Mouse (Mus musculus) kidney, postnatal 0 days (tissue): ENCODE measurements at regions not wholly inside any gene's neighbourhood (a gene's known extent, or its start where the extent isn't known, plus 50 kb on each side); places are given as distances from the start of the nearest gene placed in this dataset.
A peak's percentile ranks its signal among the peaks of the same experiment; 100 is the strongest.

ENCODE experiments used
- ATAC-seq: fragments of 200-750 bp; cut with Nextera tagmentation; replicated peaks from 2 replicates; pipeline ENCODE4 v1.8.0; 2017; ENCODE audit warnings: low read depth, moderate number of reproducible peaks, moderate TSS enrichment, moderate library complexity; ENCODE audit not compliant: low FRiP score
- DNase-seq: peaks from one replicate; pipeline ENCODE4 v3.0.0-alpha.2; 2016; ENCODE audit warnings: low spot score
- H3K27ac ChIP-seq: fragments of 300-500 bp; sonication (generic); 2 replicates; pipeline ENCODE4 v1.5.1; 2014; ENCODE audit warnings: mild to moderate bottlenecking
- H3K27me3 ChIP-seq: fragments of 300-500 bp; sonication (generic); 2 replicates; pipeline ENCODE4 v1.6.1; 2014; ENCODE audit warnings: low read length, mixed read lengths; ENCODE audit not compliant: insufficient read depth
- H3K36me3 ChIP-seq: fragments of 300-500 bp; sonication (generic); 2 replicates; pipeline ENCODE4 v1.6.1; 2014; ENCODE audit warnings: low read length, mixed read lengths; ENCODE audit not compliant: insufficient read depth
- H3K4me1 ChIP-seq: fragments of 300-500 bp; sonication (generic); replicated peaks from 2 replicates; pipeline ENCODE4 v1.6.1; 2014; ENCODE audit warnings: antibody characterized with exemption, low read length, mixed read lengths; ENCODE audit not compliant: insufficient read depth
- H3K4me2 ChIP-seq: fragments of 300-500 bp; sonication (generic); 2 replicates; pipeline ENCODE4 v1.6.1; 2014; ENCODE audit warnings: mild to moderate bottlenecking, low read length, moderate library complexity, mixed read lengths
- H3K4me3 ChIP-seq: fragments of 300-500 bp; sonication (generic); replicated peaks from 2 replicates; pipeline ENCODE4 v1.5.1; 2014; ENCODE audit warnings: low read depth, low read length
- H3K9ac ChIP-seq: fragments of 300-500 bp; sonication (generic); 2 replicates; pipeline ENCODE4 v1.6.1; 2014; ENCODE audit warnings: low read depth, low read length
- H3K9me3 ChIP-seq: fragments of 300-500 bp; sonication (generic); replicated peaks from 2 replicates; pipeline ENCODE4 v1.6.1; 2016; ENCODE audit warnings: low read length, inconsistent platforms, mixed read lengths
- CTCF ChIP-seq: IDR thresholded peaks from 2 replicates; pipeline ENCODE4 v1.5.1; 2016; ENCODE audit warnings: antibody characterized with exemption, low read depth, mild to moderate bottlenecking, moderate library complexity
- WGBS: fragments of 180-500 bp; shearing (Covaris S2); extraction: QIAGEN DNeasy Blood & Tissue Kit; methylation state at CpG from one replicate; pipeline ENCODE4 v1.1.7; 2014; 5-methylcytosine and 5-hydroxymethylcytosine counted together

- peaks cover 10% of the 10 kb centered on the region; the same call in 1 of the 2 replicates for H3K4me1 ChIP-seq
- no peak for TF ChIP-seq CTCF
- no peak overlapping the region for H3K4me2 ChIP-seq
- H3K27me3 ChIP-seq: no peaks in the 10 kb centered on the region
- no peaks in the 10 kb centered on the region for H3K36me3 ChIP-seq
- WGBS: 95% methylated on average over 2 of the region's 2 CpGs
- H3K9me3 ChIP-seq: no peaks in the 10 kb centered on the region
- no peak overlapping the region for H3K4me3 ChIP-seq
- ATAC-seq: no peak
- DNase-seq: no peak
- no peak overlapping the region for H3K27ac ChIP-seq
- no peak overlapping the region for H3K9ac ChIP-seq
Observed at GRCm38 (mm10) chr7:73629182-73629581, 87.6 kb upstream of the Chd2 start.

DNA sequence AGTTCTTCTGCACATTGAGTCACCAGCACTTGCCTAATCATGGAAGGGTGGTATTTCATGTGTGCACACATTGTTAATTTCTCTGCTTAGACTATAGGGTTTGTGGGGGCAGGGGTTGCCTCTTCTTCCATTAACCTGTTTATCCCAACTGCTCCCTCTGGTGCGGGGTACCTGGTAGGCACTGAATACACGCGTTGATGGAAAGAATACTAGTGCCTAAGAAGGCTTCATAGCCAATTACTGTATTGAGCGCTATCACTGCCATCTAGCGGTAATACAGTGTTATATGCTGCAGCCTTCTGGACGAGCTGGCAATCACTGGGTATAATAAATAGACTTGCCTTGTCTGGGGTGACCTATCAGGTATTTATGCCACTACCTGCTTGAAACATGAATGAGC, 86.4 kb upstream of the Chd2 start:
- Histone ChIP-seq H3K4me1 (peaks cover 10% of the 10 kb centered on the region; the same call in 1 of the 2 replicates), H3K4me3 (no peak overlapping the region), H3K9ac (no peak overlapping the region), H3K27me3 (no peaks in the 10 kb centered on the region), H3K27ac (no peak overlapping the region), H3K4me2 (no peak overlapping the region), H3K9me3 (no peaks in the 10 kb centered on the region), H3K36me3 (no peaks in the 10 kb centered on the region)
- ATAC-seq (peak; percentile 84), DNase-seq (peak; percentile 96)
- 1% methylated on average over 6 of the region's 6 CpGs for WGBS
- peak; percentile 93 for TF ChIP-seq CTCF

- peak; percentile 38 for DNase-seq
- Histone ChIP-seq H3K4me3 (no peak overlapping the region), H3K4me1 (peaks cover 14% of the 10 kb centered on the region; the same call in 1 of the 2 replicates), H3K36me3 (no peaks in the 10 kb centered on the region), H3K27ac (no peak overlapping the region), H3K27me3 (no peaks in the 10 kb centered on the region), H3K4me2 (no peak overlapping the region), H3K9me3 (no peaks in the 10 kb centered on the region), H3K9ac (no peak overlapping the region)
- no peak for TF ChIP-seq CTCF
- no peak for ATAC-seq
- WGBS: 51% methylated on average over 7 of the region's 7 CpGs
Observed at GRCm38 (mm10) chr7:73626291-73626690, 84.7 kb upstream of the Chd2 start.

- H3K36me3 ChIP-seq: no peaks in the 10 kb centered on the region
- H3K4me3 ChIP-seq: no peak overlapping the region
- ATAC-seq (no peak), DNase-seq (no peak)
- H3K9me3 ChIP-seq: no peaks in the 10 kb centered on the region
- TF ChIP-seq CTCF: no peak
- no peak overlapping the region for H3K4me2 ChIP-seq
- no peaks in the 10 kb centered on the region for H3K27me3 ChIP-seq
- H3K9ac ChIP-seq: no peak overlapping the region
- peaks cover 14% of the 10 kb centered on the region; the same call in 1 of the 2 replicates for H3K4me1 ChIP-seq
- H3K27ac ChIP-seq: no peak overlapping the region
Observed at GRCm38 (mm10) chr7:73625651-73626050, 84.0 kb upstream of the Chd2 start.

- H3K27me3 ChIP-seq: no peaks in the 10 kb centered on the region
- 33% methylated on average over 6 of the region's 6 CpGs for WGBS
Observed at GRCm38 (mm10) chr7:73624992-73625391, 83.4 kb upstream of the Chd2 start.

DNA sequence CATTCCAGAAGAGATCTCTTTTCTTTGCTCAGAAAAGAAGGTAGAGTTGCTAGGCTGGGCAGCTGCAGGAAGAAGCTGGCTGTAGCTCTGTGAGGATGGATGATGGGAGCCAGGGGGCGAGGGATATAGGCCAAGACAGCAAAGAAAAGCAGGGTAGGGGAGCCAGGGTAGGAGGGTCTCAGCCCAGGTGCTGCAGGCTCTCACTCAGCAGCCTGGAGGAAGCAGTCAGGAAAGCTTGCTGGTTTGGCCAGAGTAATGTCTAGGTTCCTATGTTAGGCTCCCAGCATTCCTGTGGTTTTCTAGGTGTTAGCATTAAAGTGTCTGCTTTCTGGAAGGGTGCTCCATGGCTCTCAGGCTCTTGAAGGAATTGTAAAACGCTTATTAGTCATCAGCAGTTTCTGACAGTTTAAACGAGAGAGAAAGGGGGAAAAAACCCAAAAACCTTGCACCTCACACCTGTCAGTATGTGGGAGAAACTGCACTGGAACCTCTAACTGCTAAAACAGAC, 82.5 kb upstream of the Chd2 start:
- WGBS: 64% methylated on average over 3 of the region's 3 CpGs
- ATAC-seq (no peak), DNase-seq (no peak)
- H3K36me3 ChIP-seq: no peaks in the 10 kb centered on the region
- no peak overlapping the region for H3K9ac ChIP-seq
- H3K9me3 ChIP-seq: no peaks in the 10 kb centered on the region
- no peak overlapping the region for H3K27ac ChIP-seq
- no peak overlapping the region for H3K4me2 ChIP-seq
- TF ChIP-seq CTCF: no peak
- no peaks in the 10 kb centered on the region for H3K27me3 ChIP-seq
- peaks cover 14% of the 10 kb centered on the region; the same call in 1 of the 2 replicates for H3K4me1 ChIP-seq
- H3K4me3 ChIP-seq: no peak overlapping the region

More at GRCm38 (mm10) chr7:73624992-73625391, 83.4 kb upstream of the Chd2 start:
- Histone ChIP-seq H3K4me3 (no peak overlapping the region), H3K9ac (no peak overlapping the region), H3K4me2 (no peak overlapping the region), H3K27ac (no peak overlapping the region), H3K4me1 (peaks cover 14% of the 10 kb centered on the region; the same call in 1 of the 2 replicates), H3K9me3 (no peaks in the 10 kb centered on the region), H3K36me3 (no peaks in the 10 kb centered on the region)
- ATAC-seq: no peak
- DNase-seq: peak; percentile 45
- no peak for TF ChIP-seq CTCF

GRCm38 (mm10) chr7:73622468-73622867, 80.8 kb upstream of the Chd2 start:
- peak overlapping the region; percentile 56; the same call in 1 of the 2 replicates for H3K27ac ChIP-seq
- H3K4me1 ChIP-seq: peaks cover 14% of the 10 kb centered on the region; the same call in 1 of the 2 replicates
- DNase-seq: peak; percentile 52

More at GRCm38 (mm10) chr7:73622468-73622867, 80.8 kb upstream of the Chd2 start:
- no peaks in the 10 kb centered on the region for H3K9me3 ChIP-seq
- H3K4me3 ChIP-seq: no peak overlapping the region
- H3K9ac ChIP-seq: no peak overlapping the region
- H3K4me2 ChIP-seq: no peak overlapping the region
- no peaks in the 10 kb centered on the region for H3K27me3 ChIP-seq
- no peak for TF ChIP-seq CTCF
- WGBS: 57% methylated on average over 2 of the region's 2 CpGs
- no peaks in the 10 kb centered on the region for H3K36me3 ChIP-seq
- no peak for ATAC-seq
